Mouse (Mus musculus): ENCODE results near the gene Rcor1.

DNA sequence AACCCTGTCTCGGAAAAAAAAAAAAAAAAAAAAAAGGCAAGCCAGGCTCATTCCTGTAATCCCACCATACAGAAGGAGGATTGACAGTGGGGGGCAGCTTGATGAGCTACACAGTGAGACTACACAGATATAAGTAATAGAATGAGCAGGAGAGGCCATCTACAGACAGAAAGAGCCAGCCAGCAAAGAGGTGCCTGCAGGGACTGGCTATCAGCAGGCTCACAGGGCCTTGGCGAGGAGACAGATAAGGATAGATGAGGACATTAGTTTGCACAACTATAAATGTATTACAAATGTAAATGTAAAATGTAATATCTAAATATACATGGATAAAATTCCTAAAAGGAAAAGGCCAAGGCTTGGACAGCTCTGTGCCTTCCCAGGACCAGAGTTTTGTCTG is 39.3 kb upstream of the Rcor1 start:
- TF ChIP-seq POLR2A (IDR thresholded peaks at IDR 0.05; ENCODE audit: borderline replicate concordance, extremely low read depth, low read depth, low read length) (no peak), CTCF (IDR thresholded peaks at IDR 0.05; ENCODE audit: insufficient read depth, low read length) (no peak)
